In the genomic region with DNA sequence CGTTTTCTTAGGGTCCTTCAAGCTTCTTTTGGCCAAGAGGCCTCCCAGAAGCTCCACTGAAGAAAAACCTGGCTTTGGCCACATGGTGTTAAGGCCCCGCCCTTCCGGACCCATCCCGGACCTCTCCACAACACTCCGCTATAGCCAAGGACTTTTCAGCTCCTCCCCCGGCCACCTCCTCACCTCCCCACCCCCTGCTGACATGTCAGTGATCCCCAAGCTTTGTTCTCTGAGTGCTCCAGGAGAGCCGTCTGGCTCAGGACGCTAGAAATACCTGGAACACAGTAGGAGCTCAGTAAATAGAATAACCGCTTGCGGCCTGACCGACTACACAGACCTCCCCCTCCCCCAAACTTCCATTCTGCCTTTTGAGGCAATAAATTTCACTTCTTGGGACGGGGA, we compare ENCODE assay signal across 8 mouse cellular contexts. TPM values are rescaled to one million over a fixed set of nuclear protein-coding genes. Genes with fewer than 3 reads are reported as not detected.
DNase-seq lines count a peak whose midpoint lies in the region; ATAC-seq and TF ChIP-seq lines count a peak whose summit lies in the region.

No protein-coding gene starts in this region.

- no peak for DNase-seq in heart, embryonic 10.5 days (ENCODE audit: low spot score)
- no peak for DNase-seq in heart, postnatal 25 days (ENCODE audit: low spot score)
- peak; percentile 98 for DNase-seq in ZHBTc4 (ENCODE audit: low read depth, low spot score)
- peak; percentile 16 for DNase-seq in lung, postnatal 25 days (ENCODE audit: low spot score)
- no peak for DNase-seq in Muller cell, postnatal 12 days (ENCODE audit: inconsistent ontology term)
- no peak for DNase-seq in testis, postnatal 10 days (ENCODE audit: low spot score)

- intact Hi-C loops in heart, postnatal 25 days (cut with DNase I) = no loop called here

- H3K9ac ChIP-seq in intestine, postnatal 0 days (ENCODE audit: low read depth, low read length) = no peak overlapping the region

- 1% methylated on average over 12 of the region's 12 CpGs for WGBS in heart, embryonic 10.5 days
- 13% methylated on average over 12 of the region's 12 CpGs for WGBS in intestine, postnatal 0 days

- peaks cover 64% of the 10 kb centered on the region for H3K4me1 ChIP-seq in heart, embryonic 10.5 days
- peaks cover 10% of the 10 kb centered on the region; the same call in 1 of the 2 replicates for H3K4me1 ChIP-seq in intestine, postnatal 0 days (replicated peaks; ENCODE audit: control insufficient read depth, insufficient read depth, low read length)

- ATAC-seq in intestine, postnatal 0 days = no peak
- ATAC-seq in CD4-positive, CD25-positive, alpha-beta regulatory T cell, adult 4 months = no peak

- peaks cover 86% of the 10 kb centered on the region for H3K27me3 ChIP-seq in heart, embryonic 10.5 days (ENCODE audit: insufficient read depth, poor library complexity, severe bottlenecking)
- H3K27me3 ChIP-seq in intestine, postnatal 0 days (replicated peaks; ENCODE audit: control insufficient read depth, insufficient read depth, low read length) = peaks cover 6% of the 10 kb centered on the region; the same call in 1 of the 2 replicates

- H3K4me2 ChIP-seq in intestine, postnatal 0 days (replicated peaks; ENCODE audit: low read depth) = peak overlapping the region; percentile 4; the same call in 1 of the 2 replicates

- no peak for TF ChIP-seq CTCF in intestine, postnatal 0 days (IDR thresholded peaks at IDR 0.05; ENCODE audit: low read depth)

- H3K9me3 ChIP-seq in heart, embryonic 10.5 days = no peaks in the 10 kb centered on the region
- no peaks in the 10 kb centered on the region for H3K9me3 ChIP-seq in intestine, postnatal 0 days (ENCODE audit: control insufficient read depth)

- H3K36me3 ChIP-seq in heart, embryonic 10.5 days = 0 out of 2 replicates have a peak, but pooled peaks cover 6% of the 10 kb centered on the region
- H3K36me3 ChIP-seq in intestine, postnatal 0 days (ENCODE audit: control insufficient read depth, insufficient read depth) = no peaks in the 10 kb centered on the region; the same call in 1 of the 2 replicates

- peak overlapping the region; percentile 86 for H3K27ac ChIP-seq in heart, embryonic 10.5 days
- no peak overlapping the region for H3K27ac ChIP-seq in intestine, postnatal 0 days (ENCODE audit: low read depth, low read length)

- H3K4me3 ChIP-seq in heart, embryonic 10.5 days = peak overlapping the region; percentile 74
- no peak overlapping the region for H3K4me3 ChIP-seq in intestine, postnatal 0 days (ENCODE audit: low read depth, low read length)

RNA-seq across cellular contexts. Expression of gene Tcea3, which starts 1.0 kb away (rescaled TPM):
- 35.6 and 47.2 TPM in 2 replicates for polyA plus RNA-seq in heart, embryonic 10.5 days (2016; fragmentation: Nextera tagmentation; extraction: Ambion mirVana)
- total RNA-seq in heart, postnatal 25 days (2021) = 100 to 1,000 TPM; 101 to 111 TPM
- 23.6 and 25.0 TPM in 2 replicates for polyA plus RNA-seq in intestine, postnatal 0 days (2015; fragmentation: Nextera tagmentation; extraction: Ambion mirVana)
- 1 to 10 TPM in 1 of 2 experiments, not detected in 1; 1.2 TPM for polyA plus RNA-seq in CD4-positive, CD25-positive, alpha-beta regulatory T cell, adult 4 months (2017; shearing (Covaris generic))

RNA-seq across cellular contexts. Expression of gene Zfp46, which starts 37.9 kb away (rescaled TPM):
- polyA plus RNA-seq in heart, embryonic 10.5 days (2016; fragmentation: Nextera tagmentation; extraction: Ambion mirVana) = 14.6 and 18.7 TPM in 2 replicates
- total RNA-seq in heart, postnatal 25 days (2021) = 10 to 100 TPM; 39.3 to 54.1 TPM
- 6.7 and 7.5 TPM in 2 replicates for polyA plus RNA-seq in intestine, postnatal 0 days (2015; fragmentation: Nextera tagmentation; extraction: Ambion mirVana)
- polyA plus RNA-seq in CD4-positive, CD25-positive, alpha-beta regulatory T cell, adult 4 months (2017; shearing (Covaris generic)) = 10 to 100 TPM in 1 of 2 experiments, 1 to 10 TPM in 1; 9.7 to 12.3 TPM

RNA-seq across cellular contexts. Expression of gene Asap3, which starts 40.4 kb away (rescaled TPM):
- polyA plus RNA-seq in heart, embryonic 10.5 days (2016; fragmentation: Nextera tagmentation; extraction: Ambion mirVana) = 3.4 and 3.7 TPM in 2 replicates
- total RNA-seq in heart, postnatal 25 days (2021) = 10 to 100 TPM in 1 of 2 experiments, 1 to 10 TPM in 1; 8.7 to 11.8 TPM
- 0.95 and 1.1 TPM in 2 replicates for polyA plus RNA-seq in intestine, postnatal 0 days (2015; fragmentation: Nextera tagmentation; extraction: Ambion mirVana)
- polyA plus RNA-seq in CD4-positive, CD25-positive, alpha-beta regulatory T cell, adult 4 months (2017; shearing (Covaris generic)) = not detected

Comparison
In these comparisons a context has a peak if more than half of its experiments do, and no peak if none do; other contexts are left out.
1. DNase-seq: peak in ZHBTc4 (single experiment) and lung, postnatal 25 days (single experiment); none in heart, embryonic 10.5 days (single experiment), heart, postnatal 25 days (single experiment), Muller cell, postnatal 12 days (single experiment) and testis, postnatal 10 days (single experiment).
2. RNA of gene Tcea3, which starts 1.0 kb away (polyA plus RNA-seq): 35.6 to 47.2 TPM in heart, embryonic 10.5 days and 23.6 to 25.0 TPM in intestine, postnatal 0 days; 1.2 TPM in CD4-positive, CD25-positive, alpha-beta regulatory T cell, adult 4 months; every median in the first group is over 10 times any median in the second.